Mouse (Mus musculus): ENCODE measurements around the gene Magt1.
"Not testable (repeated sequence)": the region's sequence is repeated elsewhere in the genome, so short reads cannot be mapped to it uniquely, and the experiment has no call there.

Magt1 gene

GRCm38 (mm10) chrX:105953999-105954398 is 57.7 kb downstream of the Magt1 start:
- peak; percentile 57 for DNase-seq (ENCODE audit: low read depth, low spot score)

DNA sequence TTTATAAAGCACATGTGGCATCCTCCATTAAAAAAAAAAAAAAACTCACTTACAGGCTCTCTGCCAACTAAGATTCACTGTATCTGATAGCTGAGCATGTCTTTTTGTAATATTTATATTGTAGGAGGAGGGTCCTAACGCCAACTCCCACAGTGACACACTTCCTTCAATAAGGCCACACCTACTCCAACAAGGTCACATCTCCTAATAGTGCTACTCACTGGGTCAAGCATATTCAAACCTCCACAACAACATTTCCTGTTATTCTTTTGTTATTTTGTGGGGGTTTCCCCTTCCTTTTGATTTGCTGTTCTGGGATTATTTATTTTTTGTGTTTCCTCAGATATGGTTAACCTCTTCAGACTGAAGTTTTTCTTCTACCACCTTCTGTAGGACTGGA is 65.3 kb downstream of the Magt1 start:
- no peak for DNase-seq (ENCODE audit: low read depth, low spot score)

GRCm38 (mm10) chrX:105939245-105939644 is 72.5 kb downstream of the Magt1 start:
- no peak for DNase-seq (ENCODE audit: low read depth, low spot score)

DNA sequence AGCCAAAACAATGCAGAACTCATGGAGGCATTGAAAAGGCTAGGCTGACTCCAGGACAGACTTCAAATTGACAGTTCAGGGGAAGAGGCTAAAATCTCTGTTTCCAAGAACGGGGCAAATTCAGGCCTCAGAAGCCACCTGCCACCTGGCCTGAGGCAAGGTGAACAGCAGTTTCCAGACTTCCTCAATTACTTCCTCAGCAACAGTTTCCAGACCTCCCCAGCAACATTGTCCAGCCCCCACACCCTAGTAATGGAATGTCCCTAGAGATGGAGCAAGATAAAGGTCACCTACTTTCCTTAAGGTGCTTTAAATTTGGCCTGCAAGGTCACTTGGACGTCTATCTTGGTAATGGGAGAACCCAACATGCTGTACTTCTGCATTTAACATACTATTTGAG is 74.0 kb downstream of the Magt1 start:
- DNase-seq (ENCODE audit: low read depth, low spot score): no peak

- DNase-seq (ENCODE audit: low read depth, low spot score): no peak
Measured at GRCm38 (mm10) chrX:105934341-105934740, 77.4 kb downstream of the Magt1 start.

GRCm38 (mm10) chrX:105929478-105930038 is 82.1 kb downstream of the Magt1 start:
- no peak for DNase-seq (ENCODE audit: low read depth, low spot score)

- DNase-seq (ENCODE audit: low read depth, low spot score): peak; percentile 97
Measured at GRCm38 (mm10) chrX:105928861-105929477, 82.7 kb downstream of the Magt1 start, which contains the start of gene Atrx. Atrx (minus strand) TSS chrX:105929403.

- DNase-seq (ENCODE audit: low read depth, low spot score): peak; percentile 58
Measured at GRCm38 (mm10) chrX:105927941-105928860, 83.5 kb downstream of the Magt1 start.

- DNase-seq (ENCODE audit: low read depth, low spot score): peak; percentile 30
Measured at GRCm38 (mm10) chrX:105926121-105926735, 85.5 kb downstream of the Magt1 start.

- DNase-seq (ENCODE audit: low read depth, low spot score): no peak
Measured at GRCm38 (mm10) chrX:105924326-105925070, 87.2 kb downstream of the Magt1 start.

- DNase-seq (ENCODE audit: low read depth, low spot score): no peak
Measured at GRCm38 (mm10) chrX:105923896-105924295, 87.8 kb downstream of the Magt1 start.

- DNase-seq (ENCODE audit: low read depth, low spot score): not testable (repeated sequence)
Measured at GRCm38 (mm10) chrX:105922986-105923385, 88.7 kb downstream of the Magt1 start.

DNA sequence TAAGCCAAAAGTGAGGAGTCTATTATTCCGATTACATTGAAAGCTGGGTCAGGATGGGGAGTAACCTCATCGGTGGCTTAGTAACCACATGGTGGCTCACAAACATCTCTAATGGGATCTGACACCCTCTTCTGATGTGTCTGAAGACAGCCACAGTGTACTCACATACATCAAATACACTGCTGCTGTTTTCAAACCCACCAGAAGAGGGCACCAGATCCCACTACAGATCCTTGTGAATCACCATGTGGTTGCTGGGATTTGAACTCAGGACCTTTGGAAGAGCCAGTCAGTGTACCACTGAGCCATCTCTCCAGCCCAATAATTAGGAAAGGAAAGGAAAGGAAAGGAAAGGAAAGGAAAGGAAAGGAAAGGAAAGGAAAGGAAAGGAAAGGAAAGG is 90.3 kb downstream of the Magt1 start:
- DNase-seq (ENCODE audit: low read depth, low spot score): peak; percentile 24

All from brain, adult 2 months (tissue).